Mouse (Mus musculus) spleen, adult 2 months (tissue): ENCODE results near the gene Sh3bgrl3.

Experiments used
- CTCF ChIP-seq: fragments of 200-500 bp; IDR thresholded peaks from 2 replicates; pipeline ENCODE4 v1.5.1; 2011; ENCODE audit warnings: mild to moderate bottlenecking, inconsistent platforms; ENCODE audit not compliant: insufficient read depth, insufficient read length, insufficient replicate concordance; ENCODE audit errors: extremely low read depth
- POLR2A ChIP-seq: fragments of 200-500 bp; IDR thresholded peaks from 2 replicates; pipeline ENCODE4 v1.6.1; 2011; ENCODE audit warnings: low read depth, low read length, inconsistent platforms

DNA sequence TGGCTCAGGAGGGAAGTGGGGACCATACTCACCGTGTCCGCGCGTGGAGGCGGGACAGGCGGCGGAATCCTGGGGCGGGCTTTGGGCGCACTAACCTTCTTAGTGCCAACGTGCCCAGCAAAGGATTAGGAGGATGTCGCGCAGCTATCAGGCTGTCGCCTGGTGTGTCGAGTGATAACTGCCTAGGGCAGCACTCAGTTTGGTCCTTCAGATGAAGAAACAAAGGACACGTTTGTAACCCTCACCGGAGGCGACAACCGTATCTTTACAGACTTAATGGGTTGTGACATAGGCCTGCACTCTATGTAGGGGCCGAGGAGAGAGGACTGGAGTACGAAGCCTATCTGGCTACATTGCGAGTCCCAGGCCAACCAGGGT is 25.9 kb downstream of the Sh3bgrl3 start:
- TF ChIP-seq CTCF (no peak), POLR2A (no peak)
